Mouse (Mus musculus) ES-Bruce4 (cell line): ENCODE measurements around the gene Shq1.

Experiments
- CTCF ChIP-seq: IDR thresholded peaks from one replicate; pipeline ENCODE4 v1.8.1; 2011; ENCODE audit warnings: low read depth, low read length
- EP300 ChIP-seq: IDR thresholded peaks from 2 replicates; pipeline ENCODE4 v1.6.1; 2011; ENCODE audit warnings: low read depth, low read length; ENCODE audit not compliant: insufficient read depth
- POLR2A ChIP-seq: IDR thresholded peaks from one replicate; pipeline ENCODE4 v1.8.1; 2011; ENCODE audit warnings: low read length; ENCODE audit not compliant: insufficient read depth

- TF ChIP-seq CTCF, result no peak
- no peak for TF ChIP-seq POLR2A
- no peak for TF ChIP-seq EP300
Measured at GRCm38 (mm10) chr6:100558057-100558456, 112.9 kb downstream of the Shq1 start.
